Mouse (Mus musculus): ENCODE results near the gene Plau.

Plau gene

DNA sequence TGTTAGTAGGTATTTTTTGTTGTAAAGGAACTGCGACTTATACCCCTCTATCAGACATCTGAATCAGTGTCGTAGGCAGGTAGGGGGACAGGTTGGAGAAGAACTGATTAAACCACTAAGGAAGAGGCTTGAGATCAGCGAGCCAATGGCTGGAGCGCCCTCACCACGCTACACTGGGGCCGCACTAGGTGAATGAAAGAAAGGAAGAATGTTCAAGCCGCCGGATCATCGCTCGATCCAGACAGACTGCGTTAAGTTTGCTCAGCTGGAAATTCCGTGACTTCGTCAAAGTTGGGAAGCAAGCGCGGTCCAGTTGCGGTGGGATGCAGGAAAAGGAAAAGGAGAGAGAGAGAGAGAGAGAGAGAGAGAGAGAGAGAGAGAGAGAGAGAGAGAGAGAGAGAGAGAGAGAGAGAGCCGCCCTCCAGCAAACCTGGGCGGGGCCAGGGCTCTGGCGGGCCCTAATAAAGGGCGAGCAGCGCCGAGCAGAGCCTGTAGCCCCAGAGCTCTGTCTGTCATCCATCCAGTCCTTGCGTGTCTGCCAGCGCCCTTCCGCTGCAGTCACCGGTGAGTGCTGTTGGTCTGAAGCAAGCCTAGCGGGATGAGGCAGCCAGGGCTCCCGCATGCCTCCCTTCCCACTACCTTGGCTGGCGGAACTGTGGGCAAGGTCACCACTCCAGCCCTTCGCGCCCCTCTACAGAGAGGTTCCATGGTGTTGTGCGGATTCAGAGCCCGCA is at the start of gene Plau:
TSS of gene Plau (plus strand) at position 490 of the 734 bp plus-strand sequence.
- DNase-seq = peak; percentile 66 to 70

DNA sequence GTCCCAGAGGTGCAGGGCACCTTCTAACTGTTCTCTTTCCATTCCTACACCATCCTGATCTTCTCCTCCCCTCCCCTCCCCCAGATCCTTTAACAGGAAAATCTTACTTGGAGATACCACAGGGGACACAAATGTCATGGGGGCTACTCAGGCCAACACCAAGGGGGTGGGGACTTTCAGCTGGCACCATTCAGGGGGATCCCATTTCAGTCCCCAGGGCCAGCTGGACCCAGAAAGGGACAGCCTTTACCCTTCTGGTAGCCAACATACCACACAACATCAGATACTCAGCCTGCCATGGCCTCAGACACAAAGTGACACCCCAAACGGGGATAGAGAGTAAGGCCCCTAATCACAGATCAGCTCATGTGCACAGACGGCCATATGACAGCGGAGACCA is 48.3 kb upstream of the Plau start:
- DNase-seq = no peak

DNA sequence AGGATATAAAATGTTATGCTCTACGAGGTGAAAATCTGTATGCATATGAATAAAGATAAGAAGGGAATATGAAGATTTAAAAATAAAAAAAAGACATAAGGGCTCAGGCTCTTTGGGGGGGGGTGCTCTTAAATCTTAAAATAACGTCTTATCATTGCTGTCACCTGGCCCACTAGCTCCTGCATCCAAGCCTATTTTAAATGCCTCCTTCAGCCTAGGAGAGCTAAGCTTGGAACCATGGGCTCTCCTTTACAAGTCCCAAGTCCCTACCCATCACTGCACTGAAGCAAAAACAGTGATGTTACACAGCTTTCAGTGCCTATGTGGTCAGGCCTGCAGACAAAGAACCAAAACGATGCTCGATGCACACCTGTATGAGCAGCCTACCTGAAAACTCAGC is 46.9 kb upstream of the Plau start:
- DNase-seq = no peak

DNA sequence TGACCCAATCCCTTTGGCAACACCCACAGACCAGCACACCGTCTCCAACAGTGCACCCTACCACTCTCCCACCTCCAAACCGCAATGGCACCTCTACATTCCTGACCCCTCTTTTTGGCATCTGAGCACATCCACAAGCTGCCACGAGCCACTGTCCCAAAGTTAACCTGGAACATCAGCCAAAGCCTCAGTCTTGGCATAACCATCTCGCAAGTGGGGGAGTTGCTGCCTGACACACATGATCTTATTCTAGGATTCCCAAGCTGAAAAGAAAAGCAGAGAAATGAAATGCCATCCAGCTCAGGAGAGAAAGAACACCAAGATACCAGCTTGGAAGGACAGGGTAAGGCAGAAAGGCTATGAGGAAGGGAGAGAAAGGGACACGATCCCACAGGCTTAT is 46.0 kb upstream of the Plau start:
- no peak for DNase-seq

DNA sequence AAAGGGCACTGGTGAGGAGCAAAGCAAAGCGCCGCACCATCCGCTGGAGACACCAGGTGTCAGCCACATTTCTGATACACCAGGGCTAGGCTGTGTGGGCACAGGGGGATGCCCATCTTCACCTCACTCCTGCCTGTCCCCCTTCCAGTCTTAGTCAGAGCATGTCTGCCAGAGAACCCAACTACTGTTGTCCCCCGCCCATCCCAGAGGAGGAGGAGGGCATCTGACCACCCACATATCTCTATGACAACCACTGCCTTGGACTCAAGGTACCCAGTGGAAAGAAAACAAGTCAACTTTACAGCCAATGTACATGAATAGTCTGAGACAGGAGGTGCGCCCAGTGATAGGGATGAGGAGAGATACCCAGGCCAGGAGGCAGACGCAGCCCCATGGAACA is 45.5 kb upstream of the Plau start:
- no peak for DNase-seq

DNA sequence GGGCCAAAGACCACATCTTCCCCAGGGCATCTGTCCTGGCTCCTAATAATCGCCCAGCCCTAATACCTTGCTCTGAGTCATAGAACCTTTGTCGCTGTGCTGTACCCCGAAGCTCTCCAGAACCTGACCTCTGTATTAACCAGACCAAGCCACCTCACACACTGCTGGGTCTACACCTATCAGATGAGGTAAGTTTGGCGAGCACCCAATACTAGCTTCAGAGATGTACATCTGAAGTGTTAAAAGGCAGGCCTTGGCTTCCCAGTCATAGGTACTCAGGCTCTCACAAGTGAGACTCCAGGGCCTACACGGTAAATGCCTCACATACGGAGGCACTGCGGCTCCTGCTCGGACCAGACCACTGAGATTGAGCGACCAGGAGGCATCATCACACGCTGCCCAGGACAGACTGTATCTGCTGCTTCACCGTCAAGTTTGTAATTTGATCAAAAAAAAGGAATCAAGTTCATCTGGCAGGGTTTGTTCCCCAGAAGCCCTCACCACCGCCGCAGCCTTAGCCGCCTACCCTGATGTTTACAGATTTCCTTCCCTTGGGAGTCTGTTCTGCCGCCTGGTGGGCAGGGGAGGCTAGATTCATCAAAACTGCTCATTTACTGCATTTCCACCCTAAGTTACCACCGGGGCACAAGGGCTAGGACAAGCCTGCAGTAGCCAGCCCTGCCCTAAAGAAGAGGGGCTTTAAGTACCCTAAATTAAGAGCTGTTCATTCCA is 44.8 kb upstream of the Plau start:
- no peak for DNase-seq

DNA sequence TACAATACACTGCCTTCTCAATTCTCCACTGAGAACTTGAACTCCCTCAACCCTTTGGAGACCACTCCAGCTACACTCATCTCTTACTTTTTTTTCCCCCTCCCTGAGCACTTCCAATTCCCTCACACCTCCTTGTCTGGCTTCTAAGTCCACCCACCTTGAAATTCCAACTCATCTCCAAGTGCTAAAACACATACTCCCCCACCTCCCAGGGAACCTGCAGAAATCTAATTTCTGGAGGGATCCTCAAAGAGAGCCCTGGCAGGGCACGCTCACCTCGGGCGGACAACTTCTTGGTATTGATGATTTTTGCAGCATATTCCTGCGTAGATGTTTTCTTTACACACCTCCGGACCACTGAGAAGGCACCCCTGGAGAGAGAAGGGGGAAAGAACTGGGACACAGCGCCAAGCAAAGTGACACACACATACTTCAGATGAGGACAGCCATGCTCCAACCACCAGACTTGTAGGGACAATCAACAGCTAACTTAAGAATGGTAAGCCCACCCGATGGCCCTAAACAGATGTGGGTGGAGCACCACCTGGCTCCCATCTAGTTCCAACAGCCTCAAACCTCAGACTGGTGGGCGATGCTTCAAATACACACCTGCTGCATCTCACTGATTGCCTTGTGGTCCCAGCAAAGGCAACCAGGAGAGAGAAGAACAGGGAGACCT is 44.1 kb upstream of the Plau start:
- DNase-seq = no peak

DNA sequence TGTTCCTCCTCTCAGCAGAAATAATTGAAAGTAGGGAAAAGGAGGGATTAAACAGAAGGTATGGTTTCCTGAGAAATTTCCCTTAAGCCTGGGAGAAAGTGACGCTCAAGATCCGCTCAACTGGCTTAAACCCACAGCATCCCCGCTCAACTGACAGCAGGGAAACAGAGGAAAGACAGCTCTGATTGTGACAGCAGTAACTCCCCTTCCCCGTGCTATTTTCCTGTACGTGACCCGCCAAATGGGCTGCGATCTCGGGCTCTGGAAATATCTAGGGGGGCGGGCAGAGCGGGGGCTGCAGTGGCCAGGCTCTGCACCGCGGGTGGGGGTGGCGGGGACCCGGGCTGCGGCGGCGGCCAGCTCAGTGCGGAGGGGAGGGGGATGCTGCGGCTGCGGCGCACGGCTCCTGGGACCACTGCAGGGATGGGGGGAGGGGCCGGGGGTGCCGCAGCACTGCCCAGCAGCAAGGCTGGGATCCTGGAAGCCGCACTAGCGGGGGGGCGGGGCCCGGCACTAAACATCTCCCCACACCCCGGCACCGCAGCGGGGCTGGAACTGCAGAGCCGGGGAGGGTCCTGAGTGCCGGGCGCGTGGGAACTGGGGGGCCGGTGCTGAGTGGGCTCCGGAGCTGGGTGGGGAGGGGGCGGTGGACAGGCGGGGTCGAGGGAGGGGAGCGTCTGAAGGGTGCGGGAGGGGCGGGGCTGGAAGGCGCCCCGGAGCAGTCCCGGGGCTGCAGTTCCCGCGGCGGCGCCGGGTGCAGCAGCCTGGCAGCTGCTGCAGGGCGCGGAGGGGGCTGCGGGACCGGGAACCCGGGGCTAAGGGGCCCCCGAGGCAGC is 43.3 kb upstream of the Plau start:
- DNase-seq = peak in 1 of 2 experiments; percentile 68

DNA sequence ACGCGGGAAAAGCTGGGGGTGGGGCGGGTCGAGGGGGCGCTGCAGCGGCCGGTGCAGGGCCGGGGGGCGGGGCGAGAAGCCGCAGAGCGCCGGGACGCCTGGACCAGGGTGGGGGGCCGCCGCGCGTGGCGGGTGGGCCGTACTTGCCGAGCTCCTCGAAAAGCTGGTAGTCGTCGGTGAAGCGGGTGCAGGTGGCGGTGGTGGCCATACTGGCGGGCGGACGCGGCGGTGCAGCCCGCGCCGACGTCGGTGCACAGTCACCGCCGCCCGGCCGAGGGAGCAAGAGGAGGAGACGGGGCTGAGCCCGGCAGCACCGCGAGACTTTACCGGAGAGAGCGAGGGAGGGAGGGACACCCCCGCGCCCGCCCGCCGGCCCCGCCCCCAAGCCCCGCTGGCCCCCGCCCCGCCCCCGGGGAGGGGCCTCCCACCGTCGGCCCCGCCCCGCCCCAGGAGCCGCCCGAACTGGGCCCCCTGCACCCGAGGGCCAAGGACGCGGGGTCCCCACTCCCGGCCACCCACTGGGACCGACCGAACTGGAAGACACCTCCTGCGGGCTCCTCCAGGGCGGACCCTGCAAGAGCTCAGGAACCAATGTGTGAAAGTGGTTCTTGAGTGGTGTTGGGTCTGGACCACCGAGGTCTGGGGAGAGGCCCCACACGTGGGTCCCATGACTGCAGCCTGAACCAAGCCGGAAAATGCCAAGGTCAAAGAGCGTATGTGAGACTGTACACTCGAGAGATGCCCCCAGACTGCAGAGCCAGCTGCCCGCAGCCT is 42.5 kb upstream of the Plau start, which contains the start of gene Camk2g:
TSS of gene Camk2g (minus strand) at position 331 of the 774 bp plus-strand sequence.
- peak; percentile 82 to 92 for DNase-seq

DNA sequence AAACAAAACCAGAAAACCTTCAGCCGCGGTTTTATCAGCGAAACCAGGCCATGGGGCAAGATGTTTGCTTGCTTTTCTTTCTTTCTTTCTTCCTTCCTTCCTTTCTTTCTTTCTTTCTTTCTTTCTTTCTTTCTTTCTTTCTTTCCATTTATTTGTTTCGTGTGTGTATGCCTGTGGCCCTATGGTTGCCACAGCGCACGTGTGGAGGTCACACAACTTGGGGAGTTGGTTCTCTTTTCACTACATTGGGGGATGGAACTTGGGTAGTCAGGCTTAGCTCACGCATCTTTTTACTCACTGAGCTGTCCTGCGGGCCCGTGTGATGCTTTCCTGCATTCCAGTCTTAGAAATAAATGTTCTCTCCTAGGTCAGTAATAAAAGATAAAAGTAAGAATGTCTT is 41.9 kb upstream of the Plau start:
- DNase-seq = no peak

DNA sequence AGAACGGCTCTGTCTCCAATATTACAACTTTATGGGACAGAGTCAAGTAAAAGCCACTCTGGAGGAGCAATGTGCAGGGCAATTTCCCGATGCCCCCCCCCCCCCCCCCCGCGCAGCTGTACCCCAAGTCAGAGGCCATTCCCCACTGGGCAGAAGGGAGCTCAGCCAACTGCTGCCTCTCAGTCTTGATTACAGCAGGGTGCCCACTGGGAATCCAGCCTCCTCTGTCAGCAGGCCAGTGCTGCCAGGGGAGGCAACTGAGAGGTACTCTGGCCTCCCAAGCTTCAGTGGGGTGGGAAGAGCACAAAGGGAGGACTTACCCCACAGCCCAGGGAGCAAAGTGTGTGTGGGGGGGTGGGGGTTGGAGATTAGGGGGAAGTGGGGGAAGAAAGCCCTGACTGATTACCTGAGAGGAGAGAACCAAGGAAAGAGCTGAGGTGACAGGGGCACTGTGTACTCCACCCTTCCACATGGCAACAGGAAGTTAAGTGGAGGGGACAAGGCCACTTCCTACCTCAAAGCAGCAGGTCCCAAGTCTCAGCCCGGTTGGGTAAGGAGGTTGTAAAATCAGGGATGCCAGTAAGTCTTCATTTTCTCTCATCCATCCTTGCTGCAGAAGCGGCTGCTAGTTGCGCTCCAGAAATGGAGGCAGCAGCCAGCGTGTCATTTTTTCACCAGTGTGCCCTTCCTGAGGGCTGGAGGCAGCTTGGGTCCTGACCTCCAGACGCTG is 40.9 kb upstream of the Plau start:
- DNase-seq = no peak

DNA sequence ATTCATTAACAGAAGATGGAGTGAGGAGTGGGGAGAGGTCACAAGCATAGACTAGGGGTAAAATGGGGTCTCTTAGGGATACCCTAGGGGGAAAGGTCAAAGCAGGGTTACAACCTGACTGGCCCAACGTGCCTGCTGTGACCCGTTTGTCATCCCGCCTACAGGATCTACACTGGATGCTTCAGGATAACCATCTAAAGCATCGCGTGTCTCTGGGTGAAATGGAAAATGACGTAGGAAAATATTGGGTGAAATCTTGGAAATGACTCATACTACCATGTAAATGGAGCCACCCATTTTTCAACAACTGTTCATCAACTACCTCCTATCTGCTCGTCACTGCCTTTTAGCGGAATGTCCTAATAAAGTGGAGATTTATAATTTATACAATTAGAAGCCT is 40.3 kb upstream of the Plau start:
- DNase-seq = no peak

DNA sequence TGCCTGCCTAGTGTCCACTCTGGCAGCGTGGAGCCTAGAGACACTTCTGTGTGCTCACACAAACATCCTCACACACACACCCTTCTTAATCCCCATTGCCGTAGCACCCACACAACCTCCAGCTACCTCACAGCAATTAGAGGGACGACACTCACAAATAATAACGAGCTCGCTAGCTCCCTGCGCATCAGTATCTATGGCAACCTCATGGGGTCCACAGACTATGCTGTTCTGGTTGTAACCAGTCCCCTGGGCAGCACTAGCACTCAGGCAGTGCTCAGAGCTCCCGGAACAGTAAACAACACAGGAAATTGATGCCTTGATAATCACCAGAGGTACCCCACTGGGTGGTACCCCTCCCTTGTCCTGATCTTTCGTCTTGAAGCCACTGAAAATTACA is 39.8 kb upstream of the Plau start:
- DNase-seq = no peak

DNA sequence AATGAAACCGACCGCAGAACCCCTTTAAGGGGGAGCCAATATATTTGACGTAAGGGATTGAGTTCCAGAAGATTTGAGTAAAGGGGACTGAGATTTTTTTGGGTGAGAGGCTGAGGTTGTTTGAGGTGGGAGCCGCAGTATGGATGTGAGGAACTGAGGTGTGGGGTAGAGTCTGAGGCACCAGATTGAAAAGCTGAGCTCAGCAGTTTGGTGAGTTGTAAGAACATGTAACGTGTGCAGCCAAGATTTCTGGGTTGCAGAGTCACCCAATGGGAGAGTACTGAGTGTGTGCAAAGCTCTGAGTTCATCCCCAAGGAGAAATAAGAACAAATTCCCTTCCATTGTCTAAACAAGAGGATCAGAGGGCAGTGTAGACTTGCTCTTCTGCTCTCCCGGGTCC is 38.2 kb upstream of the Plau start:
- no peak for DNase-seq

DNA sequence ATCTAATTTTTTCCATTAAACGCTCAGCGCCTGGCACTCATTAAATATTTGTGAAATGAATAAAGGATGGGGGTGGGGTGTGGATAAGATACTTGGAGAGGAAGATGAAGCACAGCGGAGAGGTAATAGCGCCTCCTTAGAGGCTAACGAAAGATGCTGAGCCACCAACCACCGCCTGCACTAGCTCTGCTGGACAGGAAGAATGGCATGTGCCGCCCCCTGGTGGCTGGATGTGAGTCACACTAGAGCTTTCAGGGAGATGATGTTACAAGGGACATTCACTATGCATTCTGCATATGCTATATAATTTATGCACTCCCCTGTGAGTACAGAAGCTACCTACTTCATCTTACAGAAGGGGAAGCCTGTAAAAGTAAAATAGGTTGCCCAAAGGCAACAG is 37.7 kb upstream of the Plau start:
- peak; percentile 95 to 97 for DNase-seq

DNA sequence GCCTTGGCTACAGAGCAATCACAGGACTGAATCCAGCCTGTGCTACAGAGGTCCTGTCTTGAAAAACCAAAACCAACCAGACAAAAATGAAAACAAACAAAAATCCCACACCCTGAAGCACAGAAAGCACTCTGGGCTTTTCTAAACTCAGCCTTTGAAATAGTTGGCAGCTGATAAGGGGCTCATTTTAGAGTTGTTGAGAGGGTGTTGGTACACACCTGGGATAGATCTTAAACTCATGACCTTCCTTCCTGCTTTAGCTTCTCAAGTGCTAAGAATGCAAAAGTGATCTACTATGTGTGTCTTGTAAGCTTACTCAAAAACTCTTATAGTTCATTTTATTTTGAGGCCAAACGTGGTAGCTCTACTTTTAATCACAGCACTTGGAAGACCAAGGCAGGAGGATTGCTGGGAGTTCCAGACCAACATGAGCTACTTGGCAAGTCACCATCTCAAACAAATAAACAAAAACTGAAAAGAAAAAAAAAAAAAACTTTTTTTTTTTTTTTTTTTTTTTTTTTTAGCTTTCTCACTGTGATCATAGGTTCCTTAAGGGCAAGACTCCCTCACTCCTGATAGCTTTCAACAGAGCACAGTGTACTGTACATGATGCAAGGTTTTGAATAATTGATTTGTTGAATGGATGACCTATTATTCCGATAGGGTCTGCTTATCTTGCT is 33.4 kb upstream of the Plau start:
- DNase-seq = no peak

DNA sequence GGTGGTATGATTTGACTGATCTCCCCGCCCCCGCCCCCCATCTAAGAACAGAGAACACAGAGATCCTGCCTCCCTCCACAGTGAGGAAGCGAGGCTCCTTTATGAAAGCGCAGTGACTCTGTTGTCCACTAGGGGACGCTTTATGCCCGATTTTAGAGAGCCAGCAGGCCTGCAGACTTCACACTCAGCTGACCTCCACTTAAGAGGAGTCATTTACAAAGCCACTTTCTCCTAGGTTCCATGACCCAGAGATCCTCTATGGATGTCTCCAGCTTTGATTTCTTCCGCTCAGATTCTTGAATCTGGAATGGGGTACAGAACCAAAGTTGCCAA is 32.9 kb upstream of the Plau start:
- peak; percentile 66 to 79 for DNase-seq

DNA sequence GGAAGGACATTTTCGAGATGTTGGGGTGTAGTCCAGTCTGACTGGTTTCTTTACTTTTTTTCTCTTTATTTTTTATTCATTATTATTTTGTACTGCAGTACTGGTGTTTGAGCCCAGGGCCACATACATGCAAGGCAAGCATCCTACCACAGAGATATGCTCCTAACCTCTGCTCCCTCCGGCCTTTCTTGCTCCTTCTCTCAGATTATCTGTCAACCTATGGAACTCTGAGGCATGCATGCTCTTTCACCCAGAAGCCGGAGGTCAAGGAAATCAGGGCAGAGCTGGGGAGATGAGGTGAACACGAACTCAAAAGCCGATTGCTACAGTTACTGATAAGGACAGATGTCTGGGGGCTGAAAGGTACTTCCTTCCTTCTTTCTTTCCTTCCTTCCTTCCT is 32.0 kb upstream of the Plau start:
- DNase-seq = no peak

DNA sequence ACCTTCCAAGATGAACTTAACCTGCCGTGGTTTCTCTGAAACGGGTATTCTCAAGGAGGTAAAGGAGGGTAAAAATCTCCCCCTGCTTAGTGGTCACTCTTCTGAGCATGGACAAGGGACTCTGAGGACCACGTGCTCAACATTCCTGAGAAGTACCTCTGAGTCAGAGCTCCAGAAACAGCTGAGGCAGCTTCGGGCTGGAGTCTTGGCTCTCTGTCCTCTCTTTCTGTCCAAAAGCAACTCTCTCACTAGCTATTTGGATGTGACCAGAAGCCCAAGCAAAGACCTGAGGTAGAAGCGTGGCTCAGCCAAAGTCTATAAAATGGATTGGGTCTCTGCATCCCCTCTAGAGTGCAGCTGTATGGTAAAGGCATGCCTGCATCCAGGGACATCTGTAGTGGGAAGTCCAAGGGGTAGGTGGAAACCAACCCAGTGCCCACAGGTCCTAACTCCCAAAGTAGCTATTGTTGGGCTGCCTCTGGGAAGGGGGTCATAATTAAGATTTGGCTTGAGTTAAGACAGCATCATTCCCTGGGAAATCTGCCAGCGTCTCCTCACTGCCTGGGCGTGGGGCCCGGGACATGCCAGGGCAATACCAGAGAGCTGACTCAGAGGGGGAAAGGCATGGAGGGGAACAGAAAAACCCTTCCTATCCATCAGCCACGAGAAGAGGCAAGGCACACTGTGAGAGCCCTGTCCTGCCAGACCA is 31.3 kb upstream of the Plau start:
- DNase-seq = peak in 1 of 2 experiments; percentile 68

DNA sequence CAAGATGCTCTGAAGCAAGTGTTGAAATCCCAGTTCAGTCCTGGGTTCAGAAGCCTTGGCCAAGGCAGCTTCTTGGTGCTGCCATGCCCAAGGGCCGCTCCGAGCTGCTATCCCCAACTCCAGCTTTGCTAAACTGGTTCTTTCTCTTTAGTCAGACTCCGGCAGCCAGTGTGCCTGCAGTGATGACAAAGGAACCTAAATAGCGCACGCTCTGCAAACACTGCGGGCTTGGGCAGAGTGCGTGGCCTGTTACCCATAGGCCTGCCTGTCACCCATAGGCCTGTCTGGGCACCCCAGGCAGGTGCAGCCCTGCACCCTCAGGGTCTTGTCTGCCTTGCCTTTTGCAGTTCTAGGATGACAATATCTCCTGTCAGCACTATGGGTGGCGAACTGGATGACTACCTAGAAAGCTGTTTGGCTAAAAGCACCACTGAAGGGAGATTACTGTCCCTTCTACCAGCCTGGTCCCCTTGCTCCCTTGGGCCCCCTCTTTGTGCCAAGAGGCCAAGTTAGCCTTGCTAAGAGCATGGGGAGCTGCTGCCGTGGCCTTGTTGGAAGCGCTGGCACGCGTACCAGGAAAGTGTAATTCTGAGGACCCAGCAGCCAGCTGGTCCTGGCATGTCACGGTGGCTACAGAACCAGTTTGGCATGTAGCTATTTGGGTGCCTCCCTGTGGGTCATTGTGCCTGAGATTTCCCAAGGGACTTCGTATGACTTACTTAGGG is 30.2 kb upstream of the Plau start:
- DNase-seq = no peak

Data from cerebellum, postnatal 25 days (tissue).